Comparison of ENCODE assay signal across 17 mouse cellular contexts in genomic region chr3:63878995-63879666, GRCm38 (mm10). TPM values are rescaled to one million over a fixed set of nuclear protein-coding genes. Genes with fewer than 3 reads are reported as not detected.
A peak's percentile ranks its signal among the peaks of the same experiment; 100 is the strongest.
DNase-seq lines count a peak whose midpoint lies in the region; ATAC-seq and TF ChIP-seq lines count a peak whose summit lies in the region.
"Had no signal": no experiment of that assay in that cellular context is flagged by ENCODE, and none has a peak within 500 bp of the region (broad histone marks: within the 10 kb centered on the region; RNA-seq: fewer than 3 reads in every experiment).

No protein-coding gene starts in this region.

- whole genome bisulfite sequencing in kidney, postnatal 0 days: 30% methylated on average over 4 of the region's 4 CpGs
- WGBS in embryonic facial prominence, embryonic 12.5 days: 22% methylated on average over 4 of the region's 4 CpGs
- WGBS in midbrain, embryonic 13.5 days: 6% methylated on average over 4 of the region's 4 CpGs

- H3K4me1 ChIP-seq in kidney, postnatal 0 days (replicated peaks; ENCODE audit: insufficient read depth, low read length): no peaks in the 10 kb centered on the region
- H3K4me1 ChIP-seq in embryonic facial prominence, embryonic 12.5 days: no peaks in the 10 kb centered on the region
- peaks cover 18% of the 10 kb centered on the region for H3K4me1 ChIP-seq in midbrain, embryonic 13.5 days (replicated peaks)
- H3K4me1 ChIP-seq: embryonic facial prominence, embryonic 15.5 days had no signal

- no peaks in the 10 kb centered on the region for H3K9me3 ChIP-seq in kidney, postnatal 0 days (replicated peaks; ENCODE audit: low read length)
- no peaks in the 10 kb centered on the region for H3K9me3 ChIP-seq in embryonic facial prominence, embryonic 12.5 days
- no peaks in the 10 kb centered on the region for H3K9me3 ChIP-seq in midbrain, embryonic 13.5 days
- H3K9me3 ChIP-seq: embryonic facial prominence, embryonic 15.5 days; forebrain, embryonic 12.5 days had no signal

- H3K27me3 ChIP-seq in kidney, postnatal 0 days (ENCODE audit: insufficient read depth, low read length): no peaks in the 10 kb centered on the region
- no peaks in the 10 kb centered on the region for H3K27me3 ChIP-seq in embryonic facial prominence, embryonic 12.5 days
- H3K27me3 ChIP-seq in midbrain, embryonic 13.5 days: no peaks in the 10 kb centered on the region
- H3K27me3 ChIP-seq: embryonic facial prominence, embryonic 15.5 days; forebrain, embryonic 12.5 days had no signal

- DNase-seq in kidney, postnatal 0 days (ENCODE audit: low spot score): peak; percentile 40
- DNase-seq in kidney, postnatal 4 days: no peak
- DNase-seq in retina, embryonic 14.5 days (ENCODE audit: low spot score): peak; percentile 85
- no peak for DNase-seq in spleen, adult 12 weeks (ENCODE audit: low spot score)
- DNase-seq in testis, postnatal 14 days (ENCODE audit: low spot score): no peak
- DNase-seq in urinary bladder, postnatal 25 days (ENCODE audit: low spot score): no peak
- DNase-seq: adrenal gland, postnatal 36 days; cerebellum, adult 9-11 months; heart, adult 11 months; kidney, postnatal 25 days; lung, adult 2 months had no signal

- no peak for TF ChIP-seq CTCF in kidney, postnatal 0 days (IDR thresholded peaks at IDR 0.05; ENCODE audit: low read depth)

- no peak overlapping the region for H3K4me3 ChIP-seq in kidney, postnatal 0 days (replicated peaks; ENCODE audit: low read depth, low read length)
- no peak overlapping the region for H3K4me3 ChIP-seq in embryonic facial prominence, embryonic 12.5 days
- no peak overlapping the region for H3K4me3 ChIP-seq in midbrain, embryonic 13.5 days (replicated peaks)
- H3K4me3 ChIP-seq: embryonic facial prominence, embryonic 15.5 days; forebrain, embryonic 12.5 days had no signal

- H3K27ac ChIP-seq in kidney, postnatal 0 days: no peak overlapping the region
- no peak overlapping the region for H3K27ac ChIP-seq in embryonic facial prominence, embryonic 12.5 days
- peak overlapping the region; percentile 63 for H3K27ac ChIP-seq in midbrain, embryonic 13.5 days
- H3K27ac ChIP-seq: embryonic facial prominence, embryonic 15.5 days; forebrain, embryonic 12.5 days had no signal

- H3K9ac ChIP-seq in kidney, postnatal 0 days (ENCODE audit: low read depth, low read length): no peak overlapping the region
- H3K9ac ChIP-seq in embryonic facial prominence, embryonic 12.5 days: no peak overlapping the region
- H3K9ac ChIP-seq in midbrain, embryonic 13.5 days (replicated peaks): no peak overlapping the region
- H3K9ac ChIP-seq: embryonic facial prominence, embryonic 15.5 days; forebrain, embryonic 12.5 days had no signal

- H3K4me2 ChIP-seq in kidney, postnatal 0 days (ENCODE audit: low read length): no peak overlapping the region
- H3K4me2 ChIP-seq in embryonic facial prominence, embryonic 12.5 days (replicated peaks): no peak overlapping the region
- no peak overlapping the region for H3K4me2 ChIP-seq in midbrain, embryonic 13.5 days (replicated peaks)
- H3K4me2 ChIP-seq: embryonic facial prominence, embryonic 15.5 days; forebrain, embryonic 12.5 days had no signal

- 0 out of 2 replicates have a peak, but pooled peaks have one; percentile 54 for ATAC-seq in kidney, postnatal 0 days (replicated peaks; ENCODE audit: low FRiP score, low read depth)
- ATAC-seq in embryonic facial prominence, embryonic 12.5 days (ENCODE audit: insufficient number of reproducible peaks, insufficient read depth, low FRiP score, low TSS enrichment): peak; percentile 69; the same call in 1 of the 2 replicates
- ATAC-seq in midbrain, embryonic 13.5 days: peak; percentile 95
- ATAC-seq: inflammation-experienced regulatory T-cells, adult 6 months had no signal

- H3K36me3 ChIP-seq in kidney, postnatal 0 days (ENCODE audit: insufficient read depth, low read length): no peaks in the 10 kb centered on the region
- H3K36me3 ChIP-seq in embryonic facial prominence, embryonic 12.5 days: no peaks in the 10 kb centered on the region
- no peaks in the 10 kb centered on the region for H3K36me3 ChIP-seq in midbrain, embryonic 13.5 days
- H3K36me3 ChIP-seq: embryonic facial prominence, embryonic 15.5 days; forebrain, embryonic 12.5 days had no signal

RNA-seq across cellular contexts. Expression of gene Plch1, which starts 20.1 kb away (rescaled TPM):
- 5.3 and 6.2 TPM in 2 replicates for polyA plus RNA-seq in kidney, postnatal 0 days (2015; fragmentation: Nextera tagmentation; extraction: Ambion mirVana)
- 5.7 and 8.4 TPM in 2 replicates for polyA plus RNA-seq in embryonic facial prominence, embryonic 12.5 days (2016; fragmentation: Nextera tagmentation; extraction: Ambion mirVana)
- 20.6 and 21.5 TPM in 2 replicates for polyA plus RNA-seq in midbrain, embryonic 13.5 days (2015; fragmentation: Nextera tagmentation; extraction: Ambion mirVana)
- polyA plus RNA-seq: liver, adult 2 months had no signal

RNA-seq across cellular contexts. Expression of gene E130311K13Rik, which starts 50.1 kb away (rescaled TPM):
- polyA plus RNA-seq in kidney, postnatal 0 days (2015; fragmentation: Nextera tagmentation; extraction: Ambion mirVana): 4.4 and 6.4 TPM in 2 replicates
- polyA plus RNA-seq in embryonic facial prominence, embryonic 12.5 days (2016; fragmentation: Nextera tagmentation; extraction: Ambion mirVana): 5.4 and 7.1 TPM in 2 replicates
- polyA plus RNA-seq in midbrain, embryonic 13.5 days (2015; fragmentation: Nextera tagmentation; extraction: Ambion mirVana): 4.1 and 4.5 TPM in 2 replicates

Comparison
In these comparisons a context has a peak if more than half of its experiments do, and no peak if none do; other contexts are left out.
1. DNase-seq: peak in kidney, postnatal 0 days (single experiment) and retina, embryonic 14.5 days (single experiment); none in kidney, postnatal 4 days (0 of 2), spleen, adult 12 weeks (single experiment), testis, postnatal 14 days (single experiment) and urinary bladder, postnatal 25 days (single experiment).
2. Peak in every context shown above with its lines, with median percentiles within 50 percentile points of each other: ATAC-seq.